Mouse (Mus musculus) heart, postnatal 14 days (tissue): ENCODE measurements at regions not wholly inside any gene's neighbourhood (a gene's known extent, or its start where the extent isn't known, plus 50 kb on each side); places are given as distances from the start of the nearest gene placed in this dataset.

Source experiments
- DNase-seq, 2 experiments: peaks; one replicate each; pipeline ENCODE4 v3.0.0; 2021 to 2022
- intact Hi-C: fragments of 180-260 bp; cut with DNase I; formaldehyde crosslinking; loops from one replicate; pipeline ENCODE4 v1.15.1; 2025

DNA sequence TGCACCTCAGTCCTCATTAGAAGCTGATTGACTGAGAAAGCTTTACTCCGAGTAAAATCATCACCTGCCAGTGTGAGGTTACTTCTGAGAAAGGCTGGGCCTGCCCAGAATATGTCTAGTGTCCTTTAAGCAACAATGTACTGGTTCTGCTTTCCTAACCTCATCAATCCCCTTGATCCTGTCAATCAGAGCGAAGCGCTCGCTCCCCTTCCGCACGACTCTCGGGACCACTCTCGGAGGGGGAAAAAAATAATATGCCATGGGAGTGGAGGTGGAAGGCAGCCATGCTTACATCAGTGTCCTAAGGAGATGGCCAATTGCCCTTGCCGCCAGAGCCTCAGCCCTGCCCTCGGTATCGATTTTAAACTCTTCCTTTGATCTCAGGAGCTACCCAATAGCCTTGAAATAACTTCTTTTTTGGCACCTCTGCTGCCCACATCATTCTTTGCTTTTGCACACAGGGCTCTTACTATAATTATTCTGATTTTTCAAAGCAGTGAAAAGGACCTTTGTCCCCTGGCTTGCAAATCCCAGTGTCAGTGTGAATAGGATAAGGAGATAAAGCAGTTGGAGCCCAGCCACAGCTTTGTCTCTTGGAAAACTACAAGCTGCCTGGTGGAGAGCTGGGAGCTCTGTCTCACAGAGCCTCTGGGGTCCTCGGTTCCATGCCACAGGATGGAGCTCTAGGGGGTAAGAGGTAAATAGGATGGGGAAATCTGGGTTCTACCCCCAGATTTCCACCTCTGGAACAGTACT, 80.5 kb upstream of the Mon1b start:
- no peak for DNase-seq
- intact Hi-C loops, result loop anchor here (2.0 kb wide), 1 partner anchor 28 kb away; no protein-coding TSS in a partner anchor

GRCm38 (mm10) chr8:113556994-113557393, 78.4 kb upstream of the Mon1b start:
- intact Hi-C loops, result no loop called here
- no peak for DNase-seq

DNA sequence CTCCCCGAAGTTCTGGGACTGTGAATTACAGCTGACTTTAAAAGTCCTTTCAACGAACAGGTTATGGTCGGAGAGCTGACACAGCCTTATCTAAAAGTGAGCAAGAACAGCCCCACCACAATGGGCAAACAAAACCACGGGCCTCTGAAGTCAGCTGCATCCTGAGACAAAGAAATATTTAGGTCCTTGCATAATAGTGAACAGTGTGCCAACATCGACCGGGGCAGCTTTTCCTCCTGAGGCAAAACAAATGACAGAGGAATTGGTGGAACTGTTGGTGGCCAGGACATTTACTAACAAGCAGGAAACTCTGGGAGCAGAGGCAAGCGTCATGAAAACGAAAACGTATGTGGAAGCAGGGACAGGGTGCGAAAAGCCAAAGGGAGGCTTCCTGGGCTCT, 54.3 kb upstream of the Mon1b start:
- intact Hi-C loops, result no loop called here
- DNase-seq, result no peak

- intact Hi-C loops, result loop anchor here (2.0 kb wide), 1 partner anchor 27 kb away; no protein-coding TSS in a partner anchor
- DNase-seq, result no peak
Observed at GRCm38 (mm10) chr8:113581704-113582103, 53.7 kb upstream of the Mon1b start.

GRCm38 (mm10) chr8:113582180-113582975, 53.0 kb upstream of the Mon1b start:
- DNase-seq, result peak; percentile 7 to 29
- intact Hi-C loops, result loop anchor here (2.0 kb wide), 1 partner anchor 28 kb away; no protein-coding TSS in a partner anchor

DNA sequence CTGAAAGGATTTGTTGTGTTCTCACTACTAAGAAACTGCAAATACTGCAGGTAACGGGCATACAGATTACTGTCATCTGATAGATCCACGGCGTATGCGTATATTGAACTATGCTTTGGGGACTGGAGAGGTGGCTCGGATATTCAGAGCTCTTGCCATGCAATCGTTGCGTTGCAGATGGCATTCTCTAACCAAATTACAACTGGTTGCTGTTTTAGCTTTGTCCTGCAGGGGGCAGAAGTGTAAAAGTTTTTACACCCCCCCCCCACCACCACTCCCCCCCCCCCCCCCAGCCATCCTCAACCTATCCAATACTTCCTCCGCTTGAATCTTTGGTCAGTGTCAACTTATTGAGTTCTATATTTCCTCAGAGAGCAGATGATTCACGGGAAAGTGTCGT, 51.6 kb upstream of the Mon1b start:
- intact Hi-C loops, result loop anchor here (2.0 kb wide), 1 partner anchor 29 kb away; no protein-coding TSS in a partner anchor
- no peak for DNase-seq
